Mouse (Mus musculus) MEL (cell line): ENCODE measurements around the gene Ppp1r15b.
A peak's percentile ranks its signal among the peaks of the same experiment; 100 is the strongest.

ENCODE experiments used
- CTCF ChIP-seq, 3 experiments: IDR thresholded peaks in 2 of 3; conservative IDR thresholded peaks in 1 of 3; 2 replicates each; pipeline ENCODE4 v1.5.1; 2011 to 2012; ENCODE audit warnings: low read length in 3 of 3, low read depth in 2 of 3, mild to moderate bottlenecking in 2 of 3, improper control_type of control experiment in 1 of 3, inconsistent platforms in 1 of 3, mixed read lengths in 1 of 3, moderate library complexity in 1 of 3; ENCODE audit not compliant: control insufficient read depth in 1 of 3, insufficient read depth in 1 of 3, poor library complexity in 1 of 3, severe bottlenecking in 1 of 3
- EP300 ChIP-seq, 2 experiments: IDR thresholded peaks; 2 replicates each; pipeline ENCODE4 v1.6.1; 2011; ENCODE audit warnings: improper control_type of control experiment in 2 of 2, low read length in 2 of 2, low read depth in 1 of 2, mild to moderate bottlenecking in 1 of 2
- ETS1 ChIP-seq: IDR thresholded peaks from 2 replicates; pipeline ENCODE4 v1.6.1; 2012; ENCODE audit warnings: low read depth, mild to moderate bottlenecking, inconsistent platforms, low read length, improper control_type of control experiment, moderate library complexity
- GATA1 ChIP-seq: IDR thresholded peaks from 2 replicates; pipeline ENCODE4 v1.6.1; 2011; ENCODE audit warnings: low read depth, low read length, improper control_type of control experiment
- HCFC1 ChIP-seq: IDR thresholded peaks from 2 replicates; pipeline ENCODE4 v1.6.1; 2012; ENCODE audit warnings: low read depth, mild to moderate bottlenecking, inconsistent platforms, low read length, improper control_type of control experiment, moderate library complexity
- JUND ChIP-seq: IDR thresholded peaks from 2 replicates; pipeline ENCODE4 v1.6.1; 2011; ENCODE audit warnings: low read depth, mild to moderate bottlenecking, improper control_type of control experiment, low read length
- MXI1 ChIP-seq: IDR thresholded peaks from 2 replicates; pipeline ENCODE4 v1.6.1; 2011; ENCODE audit warnings: mild to moderate bottlenecking, low read depth, low read length, improper control_type of control experiment
- NELFE ChIP-seq: IDR thresholded peaks from 2 replicates; pipeline ENCODE4 v1.6.1; 2011; ENCODE audit warnings: low read depth, low read length, improper control_type of control experiment
- NRF1 ChIP-seq: IDR thresholded peaks from 2 replicates; pipeline ENCODE4 v1.6.1; 2014; ENCODE audit warnings: low read depth, mild to moderate bottlenecking, inconsistent platforms, low read length, improper control_type of control experiment, moderate library complexity; ENCODE audit not compliant: poor library complexity, insufficient read depth, severe bottlenecking
- POLR2A ChIP-seq, 2 experiments: IDR thresholded peaks; 2 replicates each; pipeline ENCODE4 v1.6.1; 2011 to 2012; ENCODE audit warnings: low read length in 2 of 2, mild to moderate bottlenecking in 2 of 2, control low read depth in 1 of 2, improper control_type of control experiment in 1 of 2, low read depth in 1 of 2, moderate library complexity in 1 of 2; ENCODE audit not compliant: control insufficient read depth in 1 of 2, insufficient read depth in 1 of 2, poor library complexity in 1 of 2
- POLR2AphosphoS2 ChIP-seq: IDR thresholded peaks from 2 replicates; pipeline ENCODE4 v1.6.1; 2011; ENCODE audit warnings: low read length, improper control_type of control experiment
- POLR2AphosphoS5 ChIP-seq: IDR thresholded peaks from 2 replicates; pipeline ENCODE4 v1.6.1; 2012; ENCODE audit warnings: low read depth, borderline replicate concordance, mild to moderate bottlenecking, inconsistent platforms, low read length, moderate library complexity, mixed read lengths
- ZNF384 ChIP-seq: IDR thresholded peaks from 2 replicates; pipeline ENCODE4 v1.6.1; 2012; ENCODE audit warnings: low read depth, mild to moderate bottlenecking, inconsistent platforms, low read length, improper control_type of control experiment

DNA sequence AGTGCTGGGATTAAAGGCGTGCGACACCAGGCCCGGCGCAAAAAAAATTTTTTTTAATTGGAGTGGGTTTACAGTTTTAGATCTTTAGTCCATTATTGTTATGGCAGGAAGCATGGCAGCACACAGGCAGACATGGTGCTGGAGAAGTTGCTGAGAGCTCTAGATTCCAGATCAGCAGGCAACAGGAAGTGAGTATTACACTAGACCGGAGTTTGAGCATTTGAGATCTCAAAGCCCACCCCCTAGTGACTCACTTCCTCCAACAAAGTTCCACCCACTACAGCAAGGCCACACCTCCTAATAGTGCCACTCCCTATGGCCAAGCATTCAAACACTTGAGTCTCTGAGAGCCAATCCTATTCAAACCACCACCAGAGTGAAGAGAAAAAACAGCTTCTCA is 12.8 kb upstream of the Ppp1r15b start:
- peak; percentile 57 for TF ChIP-seq NELFE
- no peak for TF ChIP-seq POLR2AphosphoS5
- 0 out of 2 replicates have a peak, but pooled peaks have one; percentile 51 for TF ChIP-seq POLR2AphosphoS2
- TF ChIP-seq CTCF (IDR thresholded peaks at IDR 0.05 in 2 of 3, conservative IDR thresholded peaks at IDR 0.05 in 1 of 3; ENCODE audit: control insufficient read depth in 1 of 3, insufficient read depth in 1 of 3, low read depth in 2 of 3, low read length in 3 of 3, poor library complexity in 1 of 3, severe bottlenecking in 1 of 3): no peak
- TF ChIP-seq JUND: no peak
- TF ChIP-seq HCFC1: peak; percentile 59; the same call in 1 of the 2 replicates
- peak in 1 of 2 experiments; percentile 65; a peak in 2 of 4 replicates for TF ChIP-seq POLR2A (IDR thresholded peaks at IDR 0.05; ENCODE audit: control insufficient read depth in 1 of 2, insufficient read depth in 1 of 2, low read depth in 1 of 2, low read length in 2 of 2, poor library complexity in 1 of 2)
- TF ChIP-seq GATA1: no peak
- no peak; the same call in 1 of the 2 replicates for TF ChIP-seq MXI1
- TF ChIP-seq ETS1: peak; percentile 41; the same call in 1 of the 2 replicates
- TF ChIP-seq EP300 (IDR thresholded peaks at IDR 0.05; ENCODE audit: low read depth in 1 of 2, low read length in 2 of 2): 0 out of 4 replicates have a peak, but pooled peaks of 1 of the 2 experiments have one; percentile 11
- no peak for TF ChIP-seq ZNF384
- 0 out of 2 replicates have a peak, but pooled peaks have one; percentile 9 for TF ChIP-seq NRF1
